Mouse (Mus musculus) lung, postnatal 0 days (tissue): Measurements from ENCODE around the gene Bmx. TPM values are rescaled to one million over a fixed set of nuclear protein-coding genes. Genes with fewer than 3 reads are reported as not detected.

ENCODE experiments used
- ATAC-seq: fragments of 200-750 bp; cut with Nextera tagmentation; 2 replicates; pipeline ENCODE4 v1.8.0; 2017; ENCODE audit warnings: moderate library complexity
- DNase-seq: peaks from one replicate; pipeline ENCODE4 v3.0.0-alpha.2; 2016; ENCODE audit warnings: low spot score
- H3K27ac ChIP-seq: fragments of 300-500 bp; sonication (generic); 2 replicates; pipeline ENCODE4 v1.5.1; 2014; ENCODE audit warnings: antibody characterized with exemption, mild to moderate bottlenecking, low read length, mixed read lengths
- H3K27me3 ChIP-seq: fragments of 300-500 bp; sonication (generic); replicated peaks from 2 replicates; pipeline ENCODE4 v1.6.1; 2014; ENCODE audit warnings: low read length, mixed read lengths; ENCODE audit not compliant: insufficient read depth
- H3K36me3 ChIP-seq: fragments of 300-500 bp; sonication (generic); 2 replicates; pipeline ENCODE4 v1.6.1; 2014; ENCODE audit warnings: low read length, mixed read lengths; ENCODE audit not compliant: insufficient read depth
- H3K4me1 ChIP-seq: fragments of 300-500 bp; sonication (generic); 2 replicates; pipeline ENCODE4 v1.6.1; 2014; ENCODE audit warnings: antibody characterized with exemption, low read depth, low read length, mixed read lengths; ENCODE audit not compliant: insufficient read depth
- H3K4me2 ChIP-seq: fragments of 300-500 bp; sonication (generic); replicated peaks from 2 replicates; pipeline ENCODE4 v1.6.1; 2014; ENCODE audit warnings: low read depth, mild to moderate bottlenecking, low read length, moderate library complexity, mixed read lengths
- H3K4me3 ChIP-seq: fragments of 300-500 bp; sonication (generic); 2 replicates; pipeline ENCODE4 v1.5.1; 2014; ENCODE audit warnings: low read depth, low read length
- H3K9ac ChIP-seq: fragments of 300-500 bp; sonication (generic); replicated peaks from 2 replicates; pipeline ENCODE4 v1.6.1; 2014; ENCODE audit warnings: low read depth, mild to moderate bottlenecking
- H3K9me3 ChIP-seq: fragments of 300-500 bp; sonication (generic); 2 replicates; pipeline ENCODE4 v1.6.1; 2016; ENCODE audit warnings: low read length, mixed read lengths
- CTCF ChIP-seq: IDR thresholded peaks from 2 replicates; pipeline ENCODE4 v1.5.1; 2016; ENCODE audit warnings: antibody characterized with exemption, mild to moderate bottlenecking
- EP300 ChIP-seq: IDR thresholded peaks from 2 replicates; pipeline ENCODE4 v1.6.1; 2016; ENCODE audit warnings: antibody characterized with exemption, mild to moderate bottlenecking, control low read depth
- WGBS: fragments of 180-500 bp; shearing (Covaris S2); extraction: QIAGEN DNeasy Blood & Tissue Kit; methylation state at CpG from one replicate; pipeline ENCODE4 v1.1.7; 2014; 5-methylcytosine and 5-hydroxymethylcytosine counted together
- polyA plus RNA-seq: library from polyadenylated mRNA; unstranded; fragments of >200 nt; fragmentation: Nextera tagmentation; extraction: Ambion mirVana; gene quantifications from 2 replicates; pipeline ENCODE4 v1.2.1, GENCODE M21; 2015

Bmx gene
- 2.5 and 2.7 TPM in 2 replicates for polyA plus RNA-seq

DNA sequence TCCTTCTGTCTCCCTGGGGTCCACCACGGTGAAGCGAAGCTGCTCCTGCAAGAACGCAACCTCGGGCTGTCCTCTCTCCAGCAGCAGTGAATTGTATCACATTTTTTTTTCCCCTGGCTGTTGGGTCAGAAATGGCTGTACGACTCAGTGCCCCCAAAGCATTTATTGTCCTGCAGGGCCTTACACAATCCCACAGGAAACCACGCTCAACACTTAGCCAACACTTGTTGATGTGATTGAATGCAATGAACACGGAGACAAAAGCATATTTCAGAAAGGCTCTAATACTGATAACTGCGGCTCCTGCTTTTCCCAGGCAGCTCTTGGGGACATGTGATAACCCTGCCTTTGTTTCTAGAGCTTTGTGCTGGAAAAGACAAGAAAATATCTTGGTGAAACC lies at the start of gene Bmx:
Bmx (minus strand) TSS at position 137 of the 400 bp plus-strand sequence.
- ATAC-seq: no peak; the same call in 1 of the 2 replicates
- no peak for TF ChIP-seq EP300
- TF ChIP-seq CTCF: no peak
- Histone ChIP-seq H3K4me1 (no peaks in the 10 kb centered on the region), H3K4me2 (no peak within 1 kb of the TSS), H3K4me3 (no peak within 1 kb of the TSS), H3K9me3 (no peaks in the 10 kb centered on the region), H3K9ac (no peak within 1 kb of the TSS), H3K27ac (no peak within 1 kb of the TSS), H3K27me3 (no peaks in the 10 kb centered on the region), H3K36me3 (no peaks in the 10 kb centered on the region)
- 48% methylated on average over 8 of the region's 8 CpGs for WGBS
- DNase-seq: no peak

DNA sequence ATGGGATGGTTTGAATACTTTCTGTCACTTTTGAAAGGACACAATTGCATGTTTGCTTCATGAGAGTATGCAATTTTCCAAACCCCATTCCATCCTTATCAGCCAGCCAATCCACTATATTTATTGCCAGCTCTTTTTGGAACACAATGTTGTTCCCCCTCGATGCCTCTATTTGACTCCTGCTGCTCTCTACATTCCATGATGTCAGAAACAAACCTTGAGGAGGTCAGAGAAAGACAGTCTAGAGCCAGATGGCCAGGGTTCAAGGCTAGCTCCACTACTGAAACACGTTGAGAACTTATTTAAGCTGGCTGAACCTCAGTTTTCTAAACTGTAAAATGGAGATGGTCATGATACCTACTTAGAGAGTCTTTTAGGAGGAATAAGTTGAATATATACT lies 48.3 kb upstream of the Bmx start:
- H3K4me1 ChIP-seq: no peaks in the 10 kb centered on the region
- H3K4me3 ChIP-seq: no peak overlapping the region
- H3K27ac ChIP-seq: no peak overlapping the region
- TF ChIP-seq EP300: no peak
- TF ChIP-seq CTCF: no peak
- H3K9me3 ChIP-seq: no peaks in the 10 kb centered on the region
- H3K27me3 ChIP-seq: no peaks in the 10 kb centered on the region
- 43% methylated on average over 2 of the region's 2 CpGs for WGBS
- ATAC-seq (peak; percentile 37; the same call in 1 of the 2 replicates), DNase-seq (peak; percentile 24)
- H3K36me3 ChIP-seq: no peaks in the 10 kb centered on the region
- H3K4me2 ChIP-seq: no peak overlapping the region
- no peak overlapping the region for H3K9ac ChIP-seq

DNA sequence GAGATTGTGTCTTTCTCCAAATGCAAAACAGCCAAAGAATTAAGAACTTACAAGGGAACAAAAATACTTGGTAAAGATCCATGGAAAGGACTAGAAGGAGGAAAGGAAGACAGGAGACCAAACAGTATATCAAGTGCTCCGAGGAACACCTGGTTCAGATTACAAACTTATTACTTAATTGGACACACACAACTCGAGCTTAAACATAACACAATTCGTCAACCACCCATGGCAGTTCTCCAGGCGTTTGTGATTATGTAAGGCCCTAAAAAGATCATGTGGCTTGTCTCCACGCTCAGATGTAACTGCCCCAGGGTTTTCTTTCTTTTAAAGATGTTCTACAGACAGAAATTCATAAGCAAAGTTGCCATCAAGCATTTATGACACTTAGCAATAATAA lies 33.2 kb upstream of the Bmx start:
- H3K9ac ChIP-seq: no peak overlapping the region
- 38% methylated on average over 5 of the region's 5 CpGs for WGBS
- no peak for ATAC-seq
- no peak for TF ChIP-seq CTCF
- TF ChIP-seq EP300: no peak
- peak; percentile 9 for DNase-seq
- H3K4me3 ChIP-seq: no peak overlapping the region
- H3K4me2 ChIP-seq: no peak overlapping the region
- no peaks in the 10 kb centered on the region for H3K27me3 ChIP-seq
- H3K36me3 ChIP-seq: no peaks in the 10 kb centered on the region
- H3K4me1 ChIP-seq: no peaks in the 10 kb centered on the region
- H3K27ac ChIP-seq: no peak overlapping the region
- H3K9me3 ChIP-seq: no peaks in the 10 kb centered on the region

DNA sequence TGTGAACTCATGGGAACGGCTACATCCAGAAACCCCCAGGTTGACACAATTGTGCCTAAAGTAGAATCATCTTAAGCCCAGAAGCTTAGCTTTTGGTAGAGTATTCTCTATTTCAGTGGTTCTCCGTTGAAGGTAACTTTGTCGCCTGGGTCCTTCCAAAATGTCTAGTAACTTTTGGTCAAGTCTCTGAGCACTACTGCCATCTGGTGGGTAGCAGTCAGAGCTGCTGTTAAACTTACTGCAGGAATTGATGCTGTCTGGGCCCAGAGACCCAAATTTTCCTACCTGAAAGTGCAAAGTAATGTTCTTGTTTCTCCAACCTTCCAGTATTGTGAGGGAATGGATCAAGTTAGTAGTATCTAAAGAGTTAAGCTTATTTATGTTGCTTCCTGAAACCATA lies 29.1 kb upstream of the Bmx start:
- ATAC-seq: no peak
- H3K27me3 ChIP-seq: no peaks in the 10 kb centered on the region
- no peak overlapping the region for H3K4me3 ChIP-seq
- H3K9me3 ChIP-seq: no peaks in the 10 kb centered on the region
- H3K27ac ChIP-seq: no peak overlapping the region
- H3K4me2 ChIP-seq: no peak overlapping the region
- H3K4me1 ChIP-seq: no peaks in the 10 kb centered on the region
- H3K9ac ChIP-seq: no peak overlapping the region
- H3K36me3 ChIP-seq: no peaks in the 10 kb centered on the region
- peak; percentile 52 for DNase-seq
- 53% methylated on average over 3 of the region's 3 CpGs for WGBS
- TF ChIP-seq CTCF: peak; percentile 73
- no peak for TF ChIP-seq EP300

DNA sequence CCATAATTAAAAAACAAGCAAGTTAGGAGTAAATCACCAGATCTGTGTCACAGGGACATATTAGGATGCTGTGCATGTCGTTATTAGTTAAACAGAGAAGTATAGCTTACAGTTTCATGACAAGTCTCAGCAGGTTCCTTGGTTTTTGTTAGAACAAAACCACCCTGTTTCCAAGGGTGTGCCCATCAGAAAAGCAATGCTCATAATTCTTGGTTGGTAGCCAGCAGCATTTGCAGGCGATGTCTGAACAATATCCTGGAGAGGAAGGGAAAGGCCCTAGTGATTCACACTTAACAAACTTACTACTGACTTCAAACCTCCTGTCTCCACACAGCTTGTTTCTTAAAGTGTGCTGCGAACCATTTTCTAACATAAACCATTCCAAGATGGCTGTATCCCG lies 25.8 kb upstream of the Bmx start:
- 76% methylated on average over 4 of the region's 4 CpGs for WGBS

DNA sequence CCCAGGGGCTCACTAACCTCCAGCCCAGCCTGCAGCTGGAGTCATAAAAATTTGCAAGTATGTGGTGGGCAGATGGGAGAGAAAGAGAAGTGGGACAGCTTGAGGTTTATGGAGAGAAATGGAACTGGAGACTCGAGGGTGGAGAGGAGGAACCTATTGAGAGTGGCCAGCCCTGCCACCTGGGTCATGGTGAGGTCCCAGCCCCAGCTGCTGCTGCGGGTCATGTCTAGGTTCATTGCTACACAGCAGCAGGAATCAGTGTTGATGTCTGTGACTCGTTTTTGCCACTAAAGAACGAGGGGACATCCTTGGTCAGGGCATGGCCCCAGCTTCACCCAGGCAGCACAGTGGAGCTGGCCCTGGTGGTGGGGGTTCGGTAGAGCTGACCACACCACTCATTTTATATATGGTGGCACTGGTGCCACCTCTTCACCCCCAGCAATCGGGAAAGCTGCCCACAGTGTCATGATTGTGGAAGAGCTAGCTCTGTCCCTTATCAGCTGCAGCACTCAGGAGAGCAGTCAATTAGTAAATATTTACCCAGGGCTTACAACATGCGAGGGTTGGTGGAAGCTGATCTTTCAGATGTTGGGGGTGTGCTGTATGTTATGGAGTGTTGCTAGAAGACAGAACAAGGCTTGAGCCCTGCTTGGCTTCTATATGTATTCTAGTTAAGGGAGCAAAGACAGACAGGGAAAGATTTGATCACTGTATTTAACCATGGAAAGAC lies 23.1 kb upstream of the Bmx start:
- H3K9ac ChIP-seq: no peak overlapping the region
- no peak overlapping the region for H3K27ac ChIP-seq
- H3K4me2 ChIP-seq: no peak overlapping the region
- H3K36me3 ChIP-seq: no peaks in the 10 kb centered on the region
- H3K9me3 ChIP-seq: no peaks in the 10 kb centered on the region
- DNase-seq: no peak
- H3K27me3 ChIP-seq: no peaks in the 10 kb centered on the region
- H3K4me1 ChIP-seq: no peaks in the 10 kb centered on the region
- no peak overlapping the region for H3K4me3 ChIP-seq
- TF ChIP-seq EP300 (no peak), CTCF (no peak)
- WGBS: 37% methylated on average over 7 of the region's 7 CpGs
- no peak for ATAC-seq

More for the DNA sequence above, 25.8 kb upstream of the Bmx start:
- H3K36me3 ChIP-seq: no peaks in the 10 kb centered on the region
- no peaks in the 10 kb centered on the region for H3K4me1 ChIP-seq
- no peaks in the 10 kb centered on the region for H3K27me3 ChIP-seq
- ATAC-seq: no peak
- no peak overlapping the region for H3K9ac ChIP-seq
- DNase-seq: peak; percentile 14
- H3K9me3 ChIP-seq: no peaks in the 10 kb centered on the region
- no peak overlapping the region for H3K4me2 ChIP-seq
- no peak for TF ChIP-seq CTCF
- TF ChIP-seq EP300: no peak
- no peak overlapping the region for H3K27ac ChIP-seq
- no peak overlapping the region for H3K4me3 ChIP-seq
